Mouse (Mus musculus) liver, embryonic 13.5 days (tissue): ENCODE data around the gene Cep126. TPM values are rescaled to one million over a fixed set of nuclear protein-coding genes. Genes with fewer than 3 reads are reported as not detected.

Source experiments
- ATAC-seq: fragments of 200-750 bp; cut with Nextera tagmentation; 2 replicates; pipeline ENCODE4 v1.8.0; 2017; ENCODE audit warnings: low read depth, mild to moderate bottlenecking, moderate number of reproducible peaks, moderate library complexity
- DNase-seq: peaks from one replicate; pipeline ENCODE4 v3.0.0; 2022
- H3K27ac ChIP-seq: fragments of 300-500 bp; sonication (generic); 2 replicates; pipeline ENCODE4 v1.5.1; 2015; ENCODE audit warnings: moderate library complexity, mild to moderate bottlenecking, inconsistent platforms
- H3K27me3 ChIP-seq: fragments of 300-500 bp; sonication (generic); 2 replicates; pipeline ENCODE4 v1.6.1; 2015; ENCODE audit warnings: mild to moderate bottlenecking, inconsistent platforms
- H3K36me3 ChIP-seq: fragments of 300-500 bp; sonication (generic); 2 replicates; pipeline ENCODE4 v1.6.1; 2015; ENCODE audit warnings: mild to moderate bottlenecking, inconsistent platforms
- H3K4me1 ChIP-seq: fragments of 300-500 bp; sonication (generic); replicated peaks from 2 replicates; pipeline ENCODE4 v1.6.1; 2015; ENCODE audit warnings: inconsistent platforms
- H3K4me2 ChIP-seq: fragments of 300-500 bp; sonication (generic); 2 replicates; pipeline ENCODE4 v1.6.1; 2015; ENCODE audit warnings: inconsistent platforms, mild to moderate bottlenecking, moderate library complexity
- H3K4me3 ChIP-seq: fragments of 300-500 bp; sonication (generic); replicated peaks from 2 replicates; pipeline ENCODE4 v1.5.1; 2015; ENCODE audit warnings: mild to moderate bottlenecking, inconsistent platforms
- H3K9ac ChIP-seq: fragments of 300-500 bp; sonication (generic); 2 replicates; pipeline ENCODE4 v1.6.1; 2015; ENCODE audit warnings: mild to moderate bottlenecking, inconsistent platforms
- H3K9me3 ChIP-seq: fragments of 300-500 bp; sonication (generic); replicated peaks from 2 replicates; pipeline ENCODE4 v1.6.1; 2016; ENCODE audit warnings: inconsistent platforms
- WGBS: fragments of 180-500 bp; shearing (Covaris S2); methylation state at CpG from one replicate; pipeline ENCODE4 v1.1.7; 2015; ENCODE audit not compliant: insufficient replicate concordance; 5-methylcytosine and 5-hydroxymethylcytosine counted together
- polyA plus RNA-seq: library from polyadenylated mRNA; unstranded; fragments of >200 nt; fragmentation: Nextera tagmentation; extraction: Ambion mirVana; gene quantifications from 2 replicates; pipeline ENCODE4 v1.2.1, GENCODE M21; 2015

Gene Cep126
- 0.23 and 0.37 TPM in 2 replicates for polyA plus RNA-seq

GRCm38 (mm10) chr9:8134117-8134574, at the start of gene Cep126:
Cep126 (minus strand) TSS chr9:8134294.
- no peak within 1 kb of the TSS for H3K27ac ChIP-seq
- H3K9ac ChIP-seq: peak within 1 kb of the TSS; percentile 52; the same call in 1 of the 2 replicates
- DNase-seq (peak; percentile 61), ATAC-seq (peak; percentile 96)
- peak within 1 kb of the TSS; percentile 91 for H3K4me2 ChIP-seq
- under 1% methylated on average over 69 of the region's 72 CpGs for WGBS
- peak within 1 kb of the TSS; percentile 69 for H3K4me3 ChIP-seq
- no peaks in the 10 kb centered on the region for H3K9me3 ChIP-seq
- peaks cover 32% of the 10 kb centered on the region for H3K27me3 ChIP-seq
- H3K36me3 ChIP-seq: no peaks in the 10 kb centered on the region
- H3K4me1 ChIP-seq: no peaks in the 10 kb centered on the region; the same call in 1 of the 2 replicates

GRCm38 (mm10) chr9:8179554-8179953, 45.5 kb upstream of the Cep126 start:
- Histone ChIP-seq H3K9ac (no peak overlapping the region), H3K27ac (no peak overlapping the region), H3K4me2 (no peak overlapping the region), H3K4me1 (no peaks in the 10 kb centered on the region), H3K36me3 (no peaks in the 10 kb centered on the region), H3K4me3 (no peak overlapping the region), H3K27me3 (no peaks in the 10 kb centered on the region), H3K9me3 (no peaks in the 10 kb centered on the region)
- DNase-seq (no peak), ATAC-seq (no peak)
- 58% methylated on average over 3 of the region's 3 CpGs for WGBS

GRCm38 (mm10) chr9:8177099-8177498, 43.0 kb upstream of the Cep126 start:
- ATAC-seq (no peak), DNase-seq (no peak)
- no peak overlapping the region for H3K4me3 ChIP-seq
- no peaks in the 10 kb centered on the region for H3K27me3 ChIP-seq
- H3K4me1 ChIP-seq: no peaks in the 10 kb centered on the region
- no peak overlapping the region for H3K9ac ChIP-seq
- H3K36me3 ChIP-seq: no peaks in the 10 kb centered on the region
- no peaks in the 10 kb centered on the region for H3K9me3 ChIP-seq
- H3K27ac ChIP-seq: no peak overlapping the region
- H3K4me2 ChIP-seq: no peak overlapping the region
- WGBS: 59% methylated on average over 3 of the region's 3 CpGs

- no peaks in the 10 kb centered on the region for H3K27me3 ChIP-seq
- 73% methylated on average over 2 of the region's 2 CpGs for WGBS
- H3K27ac ChIP-seq: no peak overlapping the region
- no peaks in the 10 kb centered on the region for H3K36me3 ChIP-seq
- H3K9me3 ChIP-seq: no peaks in the 10 kb centered on the region
- H3K4me2 ChIP-seq: no peak overlapping the region
- no peak overlapping the region for H3K9ac ChIP-seq
- ATAC-seq: no peak
- H3K4me1 ChIP-seq: no peaks in the 10 kb centered on the region
- no peak overlapping the region for H3K4me3 ChIP-seq
- no peak for DNase-seq
Observed at GRCm38 (mm10) chr9:8157011-8157410, 22.9 kb upstream of the Cep126 start.

GRCm38 (mm10) chr9:8139501-8139900, 5.4 kb upstream of the Cep126 start:
- Histone ChIP-seq H3K9ac (no peak overlapping the region), H3K27me3 (peaks cover 13% of the 10 kb centered on the region), H3K4me2 (no peak overlapping the region), H3K27ac (no peak overlapping the region), H3K9me3 (no peaks in the 10 kb centered on the region), H3K4me3 (no peak overlapping the region), H3K36me3 (no peaks in the 10 kb centered on the region), H3K4me1 (no peaks in the 10 kb centered on the region)
- ATAC-seq: no peak
- no peak for DNase-seq
- 70% methylated on average over 1 of the region's 1 CpGs for WGBS

- Histone ChIP-seq H3K9ac (peak overlapping the region; percentile 52; the same call in 1 of the 2 replicates), H3K4me2 (peak overlapping the region; percentile 91), H3K36me3 (no peaks in the 10 kb centered on the region), H3K27me3 (peaks cover 32% of the 10 kb centered on the region), H3K4me1 (no peaks in the 10 kb centered on the region; the same call in 1 of the 2 replicates), H3K9me3 (no peaks in the 10 kb centered on the region), H3K4me3 (peak overlapping the region; percentile 69), H3K27ac (no peak overlapping the region)
- no peak for DNase-seq
- ATAC-seq: no peak
- WGBS: 3% methylated on average over 19 of the region's 22 CpGs
Observed at GRCm38 (mm10) chr9:8133586-8134115, 443 bp downstream of the Cep126 start.

GRCm38 (mm10) chr9:8123495-8123894, 10.6 kb downstream of the Cep126 start:
- no peak overlapping the region for H3K27ac ChIP-seq
- H3K9me3 ChIP-seq: no peaks in the 10 kb centered on the region
- DNase-seq (no peak), ATAC-seq (no peak)
- no peak overlapping the region for H3K9ac ChIP-seq
- no peaks in the 10 kb centered on the region for H3K36me3 ChIP-seq
- no peak overlapping the region for H3K4me2 ChIP-seq
- 69% methylated on average over 8 of the region's 8 CpGs for WGBS
- no peaks in the 10 kb centered on the region for H3K4me1 ChIP-seq
- H3K4me3 ChIP-seq: no peak overlapping the region
- H3K27me3 ChIP-seq: no peaks in the 10 kb centered on the region

- ATAC-seq (peak; percentile 67), DNase-seq (no peak)
- Histone ChIP-seq H3K4me2 (no peak overlapping the region), H3K27me3 (no peaks in the 10 kb centered on the region), H3K27ac (no peak overlapping the region), H3K9ac (no peak overlapping the region), H3K4me1 (no peaks in the 10 kb centered on the region), H3K36me3 (no peaks in the 10 kb centered on the region), H3K4me3 (no peak overlapping the region), H3K9me3 (peaks cover 4% of the 10 kb centered on the region; the same call in 1 of the 2 replicates)
- 73% methylated on average over 5 of the region's 5 CpGs for WGBS
Observed at GRCm38 (mm10) chr9:8114516-8114915, 19.6 kb downstream of the Cep126 start.

GRCm38 (mm10) chr9:8103050-8103449, 31.0 kb downstream of the Cep126 start:
- Histone ChIP-seq H3K4me1 (0 out of 2 replicates have a peak, but pooled peaks cover 4% of the 10 kb centered on the region), H3K9ac (no peak overlapping the region), H3K27ac (no peak overlapping the region), H3K27me3 (no peaks in the 10 kb centered on the region), H3K4me2 (no peak overlapping the region), H3K9me3 (no peaks in the 10 kb centered on the region), H3K36me3 (no peaks in the 10 kb centered on the region), H3K4me3 (no peak overlapping the region)
- WGBS: 70% methylated on average over 4 of the region's 4 CpGs
- ATAC-seq: no peak
- no peak for DNase-seq

- no peaks in the 10 kb centered on the region for H3K9me3 ChIP-seq
- no peak overlapping the region for H3K27ac ChIP-seq
- H3K27me3 ChIP-seq: no peaks in the 10 kb centered on the region
- H3K9ac ChIP-seq: no peak overlapping the region
- H3K4me2 ChIP-seq: no peak overlapping the region
- DNase-seq: no peak
- ATAC-seq: peak; percentile 41; the same call in 1 of the 2 replicates
- H3K4me3 ChIP-seq: no peak overlapping the region
- H3K36me3 ChIP-seq: no peaks in the 10 kb centered on the region
- WGBS: 42% methylated on average over 6 of the region's 6 CpGs
- H3K4me1 ChIP-seq: 0 out of 2 replicates have a peak, but pooled peaks cover 4% of the 10 kb centered on the region
Observed at GRCm38 (mm10) chr9:8100962-8101361, 33.1 kb downstream of the Cep126 start.

GRCm38 (mm10) chr9:8078882-8079281, 55.2 kb downstream of the Cep126 start:
- DNase-seq (no peak), ATAC-seq (no peak)
- H3K9ac ChIP-seq: no peak overlapping the region
- no peaks in the 10 kb centered on the region for H3K9me3 ChIP-seq
- 59% methylated on average over 5 of the region's 5 CpGs for WGBS
- no peak overlapping the region for H3K4me3 ChIP-seq
- no peaks in the 10 kb centered on the region for H3K27me3 ChIP-seq
- no peaks in the 10 kb centered on the region for H3K36me3 ChIP-seq
- no peak overlapping the region for H3K27ac ChIP-seq
- no peak overlapping the region for H3K4me2 ChIP-seq
- H3K4me1 ChIP-seq: no peaks in the 10 kb centered on the region

GRCm38 (mm10) chr9:8074345-8074744, 59.7 kb downstream of the Cep126 start:
- no peaks in the 10 kb centered on the region for H3K9me3 ChIP-seq
- ATAC-seq (no peak), DNase-seq (no peak)
- H3K27ac ChIP-seq: no peak overlapping the region
- H3K27me3 ChIP-seq: no peaks in the 10 kb centered on the region
- no peaks in the 10 kb centered on the region for H3K36me3 ChIP-seq
- H3K4me1 ChIP-seq: no peaks in the 10 kb centered on the region
- H3K4me2 ChIP-seq: no peak overlapping the region
- no peak overlapping the region for H3K4me3 ChIP-seq
- no peak overlapping the region for H3K9ac ChIP-seq
